Mouse (Mus musculus): ENCODE measurements around the gene Tmem81.

DNA sequence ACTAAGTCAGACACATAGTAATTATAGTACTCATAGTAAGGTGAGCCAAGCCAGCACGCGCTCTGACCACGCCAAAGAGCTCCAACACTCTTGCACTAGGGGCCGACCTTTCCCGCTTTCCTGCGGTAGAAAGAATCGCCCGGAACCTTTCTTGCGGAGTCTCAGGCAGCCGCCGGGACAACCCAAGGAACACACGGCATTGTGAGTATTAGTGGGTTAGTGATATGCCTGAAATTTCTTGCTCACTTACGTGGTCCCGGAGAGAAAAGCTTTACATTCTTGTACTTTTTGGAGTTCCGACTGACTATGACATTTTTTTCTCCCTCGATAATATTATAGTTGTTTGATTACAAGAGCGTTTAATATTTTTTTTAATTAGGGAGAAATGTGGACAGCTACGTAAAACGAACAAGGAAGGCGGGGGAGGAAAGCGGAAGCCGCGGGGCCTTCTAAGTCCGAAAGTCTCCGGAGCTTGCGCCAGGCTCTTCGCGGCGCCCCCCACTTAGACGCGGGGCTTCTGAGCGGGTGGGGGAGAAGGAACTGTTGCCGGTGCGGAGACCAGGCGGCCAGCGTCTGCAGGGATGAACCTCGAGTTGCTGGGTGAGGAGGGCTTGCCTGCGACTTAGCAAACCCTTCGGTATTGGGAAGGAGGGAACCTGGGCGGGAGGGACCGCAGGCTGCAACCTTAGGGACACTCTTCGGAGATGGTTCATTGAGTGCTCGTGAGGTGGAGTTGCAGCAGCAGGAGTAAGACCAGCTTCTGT lies 28.9 kb upstream of the Tmem81 start, which contains the start of gene Rbbp5:
- TF ChIP-seq CTCF (IDR thresholded peaks at IDR 0.05; ENCODE audit: borderline replicate concordance, insufficient read depth, low read depth, low read length): no peak
- TF ChIP-seq POLR2A (IDR thresholded peaks at IDR 0.05; ENCODE audit: borderline replicate concordance, insufficient read depth, low read length): peak; percentile 65; the same call in 1 of the 2 replicates
